Mouse (Mus musculus): Measurements from ENCODE around the gene Gna15. TPM values are rescaled to one million over a fixed set of nuclear protein-coding genes. Genes with fewer than 3 reads are reported as not detected.

Gna15 gene
- total and polyA plus RNA-seq, 3 experiments = 1.1 to 1.5 (median 1.2) TPM

DNA sequence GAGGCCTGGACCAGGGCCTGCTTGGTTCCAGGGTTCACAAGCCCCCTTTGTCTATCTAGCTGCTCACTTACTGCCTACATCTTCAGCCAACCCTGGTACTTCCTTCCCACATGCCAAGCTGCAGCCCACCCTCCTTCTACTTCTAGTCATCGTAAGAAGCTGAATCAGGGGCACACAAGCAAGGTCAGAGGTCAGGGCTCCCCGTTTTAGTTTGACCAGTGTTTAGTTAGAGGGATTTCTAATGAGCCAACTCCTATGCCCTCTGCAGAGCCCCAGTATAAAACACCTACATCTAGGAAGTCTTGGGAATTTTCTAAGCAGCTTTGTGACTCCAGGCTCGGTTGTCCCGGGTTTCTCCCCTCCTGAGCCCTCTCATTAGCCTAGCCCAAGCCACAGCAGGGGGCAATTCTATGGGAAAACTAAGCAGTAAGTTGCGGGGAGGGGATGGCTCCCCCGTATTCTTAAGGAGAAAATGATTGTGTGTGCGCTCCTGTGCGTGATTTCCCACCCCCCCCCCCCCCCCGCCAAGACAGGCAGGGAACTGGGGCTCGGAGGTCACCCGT lies 46.3 kb upstream of the Gna15 start:
- Histone ChIP-seq H3K9ac (ENCODE audit: low read depth, low read length) (peak overlapping the region; percentile 68), H3K4me1 (ENCODE audit: control insufficient read depth, insufficient read depth, low read length) (peaks cover 6% of the 10 kb centered on the region), H3K36me3 (ENCODE audit: control insufficient read depth, insufficient read depth, low read length) (no peaks in the 10 kb centered on the region), H3K79me2 (replicated peaks; ENCODE audit: control insufficient read depth, insufficient read depth, low read length) (no peaks in the 10 kb centered on the region), H3K27ac (peak overlapping the region; percentile 95), H3K27me3 (ENCODE audit: control insufficient read depth, insufficient read depth, low read length) (no peaks in the 10 kb centered on the region), H3K4me3 (peak overlapping the region; percentile 68)
- TF ChIP-seq POLR2A (IDR thresholded peaks at IDR 0.05; ENCODE audit: insufficient read depth, low read depth, low read length) = no peak
- TF ChIP-seq EP300 (IDR thresholded peaks at IDR 0.05; ENCODE audit: insufficient read depth, low read depth, low read length) = no peak
- TF ChIP-seq CTCF (IDR thresholded peaks at IDR 0.05) = no peak
- DNase-seq = no peak
- 10% methylated on average over 11 of the region's 11 CpGs for WGBS
- intact Hi-C loops (cut with DNase I) = no loop called here

DNA sequence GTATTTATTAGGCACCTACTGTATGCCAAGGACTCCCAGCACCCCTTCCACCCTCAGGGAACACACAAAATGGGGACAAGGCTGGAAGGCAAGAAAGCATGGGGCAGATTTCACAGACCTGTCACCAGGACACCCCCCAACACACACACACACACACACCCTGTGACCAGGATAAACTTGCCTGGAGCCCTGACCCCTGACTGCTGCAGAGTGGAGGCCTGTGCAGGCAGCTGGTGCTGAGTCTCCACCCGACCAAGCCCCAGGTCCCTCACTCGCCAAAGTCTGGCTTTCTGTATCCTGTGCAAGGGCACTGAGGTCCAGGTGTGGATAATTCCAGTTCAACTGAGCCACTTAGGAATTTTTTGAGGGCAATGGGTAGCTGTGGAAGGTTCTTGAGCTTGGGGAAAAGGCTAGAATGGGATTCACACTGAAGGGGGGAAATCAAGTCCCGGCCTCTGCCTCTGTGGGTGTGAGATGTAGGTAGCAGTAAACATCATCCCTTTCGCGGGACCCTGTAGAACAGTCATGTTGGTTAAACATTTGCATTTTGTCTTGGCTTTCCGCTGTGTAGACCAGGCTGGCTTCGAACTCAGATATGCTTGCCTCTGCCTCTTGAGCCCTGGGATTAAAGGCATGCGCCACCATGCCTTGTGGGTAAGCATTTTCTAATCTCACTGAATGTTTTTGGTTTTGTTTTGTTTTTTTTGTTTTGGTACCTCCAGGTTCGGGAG lies 45.6 kb upstream of the Gna15 start:
- WGBS = 85% methylated on average over 9 of the region's 9 CpGs
- DNase-seq = no peak
- intact Hi-C loops (cut with DNase I) = no loop called here
- Histone ChIP-seq H3K4me1 (ENCODE audit: control insufficient read depth, insufficient read depth, low read length) (peaks cover 6% of the 10 kb centered on the region), H3K27me3 (ENCODE audit: control insufficient read depth, insufficient read depth, low read length) (no peaks in the 10 kb centered on the region), H3K4me3 (no peak overlapping the region), H3K36me3 (ENCODE audit: control insufficient read depth, insufficient read depth, low read length) (no peaks in the 10 kb centered on the region), H3K79me2 (replicated peaks; ENCODE audit: control insufficient read depth, insufficient read depth, low read length) (no peaks in the 10 kb centered on the region), H3K9ac (ENCODE audit: low read depth, low read length) (no peak overlapping the region), H3K27ac (no peak overlapping the region)
- TF ChIP-seq POLR2A (IDR thresholded peaks at IDR 0.05; ENCODE audit: insufficient read depth, low read depth, low read length) (no peak), CTCF (IDR thresholded peaks at IDR 0.05) (no peak), EP300 (IDR thresholded peaks at IDR 0.05; ENCODE audit: insufficient read depth, low read depth, low read length) (no peak)

DNA sequence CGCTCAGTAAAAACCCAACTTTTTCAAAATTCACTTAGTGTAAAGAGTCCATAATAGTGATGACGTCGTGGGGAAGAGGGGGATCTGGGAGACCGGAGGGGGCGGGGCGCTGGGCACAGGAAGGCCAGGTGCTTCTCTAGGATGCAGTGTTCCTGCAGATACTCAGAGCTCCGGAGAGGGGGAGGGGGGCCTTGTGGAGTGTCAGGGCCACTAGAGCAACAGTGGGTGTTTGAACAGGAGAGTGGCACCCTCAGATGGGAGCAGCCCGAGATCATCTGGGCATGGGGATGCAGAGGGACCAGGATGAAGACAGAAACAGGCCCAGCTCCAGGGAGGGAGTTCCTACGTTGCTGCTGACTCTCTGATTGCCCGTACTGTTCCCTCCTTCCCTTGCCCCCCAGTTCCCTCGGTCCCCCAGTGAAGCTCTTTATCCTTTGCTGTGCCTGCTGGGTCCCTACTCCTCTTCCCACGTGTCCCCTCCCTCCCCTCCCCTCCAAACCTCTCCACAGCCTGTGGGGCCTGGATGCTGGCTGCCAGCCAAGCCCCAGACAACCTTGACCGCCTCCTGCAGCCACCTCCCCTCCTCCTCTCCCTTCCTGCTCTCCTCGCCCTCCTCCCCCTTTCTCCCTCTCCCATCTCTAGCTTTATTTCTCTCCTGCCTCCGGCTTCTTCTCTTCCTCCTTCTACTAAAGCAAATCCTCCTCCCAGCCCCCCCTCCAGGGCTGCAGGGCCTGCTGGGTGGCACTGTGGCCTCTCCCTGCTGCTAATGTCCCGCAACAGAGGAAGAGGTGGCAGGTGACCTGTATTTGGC lies 44.6 kb upstream of the Gna15 start:
- Histone ChIP-seq H3K9ac (ENCODE audit: low read depth, low read length) (no peak overlapping the region), H3K79me2 (replicated peaks; ENCODE audit: control insufficient read depth, insufficient read depth, low read length) (no peaks in the 10 kb centered on the region), H3K27ac (no peak overlapping the region; the same call in 1 of the 2 replicates), H3K27me3 (ENCODE audit: control insufficient read depth, insufficient read depth, low read length) (no peaks in the 10 kb centered on the region), H3K4me3 (no peak overlapping the region), H3K36me3 (ENCODE audit: control insufficient read depth, insufficient read depth, low read length) (no peaks in the 10 kb centered on the region), H3K4me1 (ENCODE audit: control insufficient read depth, insufficient read depth, low read length) (peaks cover 13% of the 10 kb centered on the region)
- TF ChIP-seq EP300 (IDR thresholded peaks at IDR 0.05; ENCODE audit: insufficient read depth, low read depth, low read length) (no peak), CTCF (IDR thresholded peaks at IDR 0.05) (no peak), POLR2A (IDR thresholded peaks at IDR 0.05; ENCODE audit: insufficient read depth, low read depth, low read length) (no peak)
- WGBS = 23% methylated on average over 16 of the region's 16 CpGs
- intact Hi-C loops (cut with DNase I) = no loop called here
- DNase-seq = no peak

DNA sequence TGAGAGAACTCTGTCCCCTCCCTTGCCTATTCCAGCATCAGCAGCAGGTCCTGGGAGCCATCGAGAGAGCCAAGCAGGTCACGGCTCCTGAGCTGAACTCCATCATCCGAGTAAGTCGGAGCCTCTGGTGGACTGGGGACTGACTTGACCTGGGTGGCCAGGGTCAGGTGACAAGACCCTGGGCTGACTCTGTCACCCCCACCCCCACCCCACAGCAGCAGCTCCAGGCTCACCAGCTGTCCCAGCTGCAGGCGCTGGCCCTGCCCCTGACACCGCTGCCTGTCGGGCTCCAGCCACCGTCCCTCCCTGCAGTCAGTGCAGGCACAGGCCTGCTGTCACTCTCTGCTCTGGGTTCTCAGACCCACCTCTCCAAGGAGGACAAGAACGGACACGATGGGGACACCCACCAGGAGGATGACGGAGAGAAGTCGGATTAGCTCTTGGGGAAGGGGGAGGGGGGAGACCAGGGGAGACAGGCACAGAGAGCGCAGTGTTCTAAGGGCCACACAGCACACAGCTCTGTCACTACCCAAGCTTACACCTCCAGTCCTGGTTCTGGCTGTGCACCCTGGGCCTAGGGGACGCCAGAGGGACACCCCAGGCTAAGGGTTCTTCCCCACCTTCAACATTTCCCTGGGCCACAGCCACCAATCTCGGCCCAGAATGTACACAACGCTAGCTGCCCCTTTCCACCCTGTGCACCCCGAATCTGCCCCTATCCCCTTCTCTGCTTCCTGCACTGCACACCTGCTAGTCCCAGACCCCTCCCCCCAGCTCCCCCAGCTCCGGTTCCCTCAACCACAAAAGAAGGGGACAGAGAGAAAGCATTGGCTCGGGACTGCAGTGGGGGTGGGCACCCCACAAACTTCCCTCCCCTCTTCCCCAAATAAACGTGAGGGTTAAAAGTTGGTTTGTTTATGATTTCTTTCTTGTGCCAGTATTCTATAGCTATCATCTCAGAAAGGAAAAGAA lies 41.5 kb upstream of the Gna15 start:
- intact Hi-C loops (cut with DNase I) = loop anchor here (2.0 kb wide), 1 partner anchor 39 kb away; no protein-coding TSS in a partner anchor
- Histone ChIP-seq H3K27ac (no peak overlapping the region), H3K4me3 (no peak overlapping the region), H3K4me1 (ENCODE audit: control insufficient read depth, insufficient read depth, low read length) (peaks cover 16% of the 10 kb centered on the region), H3K79me2 (replicated peaks; ENCODE audit: control insufficient read depth, insufficient read depth, low read length) (peaks cover 4% of the 10 kb centered on the region; the same call in 1 of the 2 replicates), H3K27me3 (ENCODE audit: control insufficient read depth, insufficient read depth, low read length) (no peaks in the 10 kb centered on the region), H3K36me3 (ENCODE audit: control insufficient read depth, insufficient read depth, low read length) (no peaks in the 10 kb centered on the region), H3K9ac (ENCODE audit: low read depth, low read length) (no peak overlapping the region)
- no peak for DNase-seq
- WGBS = 68% methylated on average over 20 of the region's 20 CpGs
- TF ChIP-seq EP300 (IDR thresholded peaks at IDR 0.05; ENCODE audit: insufficient read depth, low read depth, low read length) (no peak), POLR2A (IDR thresholded peaks at IDR 0.05; ENCODE audit: insufficient read depth, low read depth, low read length) (no peak), CTCF (IDR thresholded peaks at IDR 0.05) (no peak)

DNA sequence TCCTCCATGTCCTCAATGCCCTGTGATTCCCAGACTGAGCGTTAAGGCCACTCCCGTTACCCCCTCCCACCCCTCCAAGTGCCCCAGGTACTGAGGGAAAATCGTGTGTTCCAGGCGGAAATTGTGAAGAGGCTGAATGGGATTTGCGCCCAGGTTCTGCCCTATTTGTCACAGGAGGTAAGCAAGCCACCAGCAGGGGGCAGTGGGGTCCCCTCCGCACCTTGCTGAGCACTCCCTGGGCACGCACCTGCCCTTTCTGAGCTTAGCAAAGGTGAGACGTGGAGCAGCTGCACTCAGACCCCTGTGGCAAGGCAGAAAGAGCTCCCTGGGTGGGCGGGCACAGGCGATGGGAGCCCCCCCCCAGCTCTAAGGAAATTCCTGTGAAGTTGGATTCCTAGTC lies 40.7 kb upstream of the Gna15 start:
- H3K4me3 ChIP-seq = no peak overlapping the region
- intact Hi-C loops (cut with DNase I) = loop anchor here (2.0 kb wide), 1 partner anchor 40 kb away; no protein-coding TSS in a partner anchor
- H3K4me1 ChIP-seq (ENCODE audit: control insufficient read depth, insufficient read depth, low read length) = peaks cover 16% of the 10 kb centered on the region
- peak; percentile 73 for TF ChIP-seq CTCF (IDR thresholded peaks at IDR 0.05)
- TF ChIP-seq POLR2A (IDR thresholded peaks at IDR 0.05; ENCODE audit: insufficient read depth, low read depth, low read length) = no peak
- TF ChIP-seq EP300 (IDR thresholded peaks at IDR 0.05; ENCODE audit: insufficient read depth, low read depth, low read length) = no peak
- no peaks in the 10 kb centered on the region for H3K36me3 ChIP-seq (ENCODE audit: control insufficient read depth, insufficient read depth, low read length)
- peaks cover 4% of the 10 kb centered on the region; the same call in 1 of the 2 replicates for H3K79me2 ChIP-seq (replicated peaks; ENCODE audit: control insufficient read depth, insufficient read depth, low read length)
- DNase-seq = peak in 1 of 2 experiments; percentile 57
- 58% methylated on average over 10 of the region's 10 CpGs for WGBS
- peak overlapping the region; percentile 66 for H3K27ac ChIP-seq
- no peak overlapping the region for H3K9ac ChIP-seq (ENCODE audit: low read depth, low read length)
- no peaks in the 10 kb centered on the region for H3K27me3 ChIP-seq (ENCODE audit: control insufficient read depth, insufficient read depth, low read length)

All from heart, adult 2 months (tissue).